Mouse (Mus musculus) spleen, embryonic (tissue): ENCODE data around the gene Gm15517.

Experiments
- CTCF ChIA-PET: fragments of 350-600 bp; sonication (Branson Sonifier 250); formaldehyde crosslinking; loops from one replicate; lab custom pipeline; 2022; lab: Charles Lee

Gene Gm15517

GRCm38 (mm10) chr7:44307261-44308020 lies 46.2 kb downstream of the Gm15517 start:
- CTCF ChIA-PET, result interaction anchor here (0.9 kb wide), 1 partner anchor 238 kb away, joined by 3 read pairs; no protein-coding TSS in a partner anchor

GRCm38 (mm10) chr7:44309475-44310284 lies 48.4 kb downstream of the Gm15517 start, which contains the start of gene Shank1:
Gene Shank1 (plus strand): TSS chr7:44310253.
- CTCF ChIA-PET, result no interaction called here

- CTCF ChIA-PET, result interaction anchor here (0.6 kb wide), 1 partner anchor 1387 kb away, joined by 3 read pairs; no protein-coding TSS in a partner anchor
These were observed 49.1 kb downstream of the Gm15517 start for GRCm38 (mm10) chr7:44310285-44310877.

- CTCF ChIA-PET, result interaction anchor here (0.6 kb wide), 1 partner anchor 1387 kb away, joined by 3 read pairs; no protein-coding TSS in a partner anchor
These were observed 49.8 kb downstream of the Gm15517 start for GRCm38 (mm10) chr7:44310878-44311712.
